8 mouse cellular contexts compared by ENCODE assay signal in genomic region chr8:81342236-81342998, GRCm38 (mm10). TPM values are rescaled to one million over a fixed set of nuclear protein-coding genes. Genes with fewer than 3 reads are reported as not detected.
A peak's percentile ranks its signal among the peaks of the same experiment; 100 is the strongest.
DNase-seq lines count a peak whose midpoint lies in the region; ATAC-seq and TF ChIP-seq lines count a peak whose summit lies in the region.

TSS of gene Inpp4b (plus strand) at chr8:81342556.

- no peak for TF ChIP-seq CTCF in intestine, postnatal 0 days (IDR thresholded peaks at IDR 0.05; ENCODE audit: low read depth)

- peak; percentile 95 for ATAC-seq in granulocyte monocyte progenitor cell, adult 5-6 weeks (replicated peaks; ENCODE audit: poor library complexity, severe bottlenecking)
- ATAC-seq in intestine, postnatal 0 days, result peak; percentile 41
- peak; percentile 88 for ATAC-seq in midbrain, embryonic 11.5 days (ENCODE audit: low FRiP score)

- 2% methylated on average over 36 of the region's 46 CpGs for WGBS in intestine, postnatal 0 days
- under 1% methylated on average over 45 of the region's 46 CpGs for WGBS in limb, embryonic 10.5 days
- WGBS in midbrain, embryonic 11.5 days, result under 1% methylated on average over 45 of the region's 46 CpGs

- H3K27me3 ChIP-seq in intestine, postnatal 0 days (replicated peaks; ENCODE audit: control insufficient read depth, insufficient read depth, low read length), result peaks cover 5% of the 10 kb centered on the region; the same call in 1 of the 2 replicates
- H3K27me3 ChIP-seq in limb, embryonic 10.5 days (ENCODE audit: low read depth, poor library complexity, severe bottlenecking), result peaks cover 21% of the 10 kb centered on the region
- peaks cover 6% of the 10 kb centered on the region; the same call in 1 of the 2 replicates for H3K27me3 ChIP-seq in midbrain, embryonic 11.5 days (ENCODE audit: control insufficient read depth, insufficient read depth, low read length)

- DNase-seq in adrenal gland, postnatal 10 days, result peak; percentile 76
- DNase-seq in embryo, embryonic 11 days, result peak; percentile 66
- peak; percentile 65 for DNase-seq in limb, embryonic 10.5 days (ENCODE audit: low spot score)
- peak; percentile 94 for DNase-seq in midbrain, embryonic 11.5 days (ENCODE audit: low spot score, missing footprints)
- DNase-seq in right cerebral cortex, postnatal 4 days, result peak; percentile 69
- DNase-seq in MN1 (ENCODE audit: low spot score), result no peak

- H3K4me1 ChIP-seq in intestine, postnatal 0 days (replicated peaks; ENCODE audit: control insufficient read depth, insufficient read depth, low read length), result no peaks in the 10 kb centered on the region; the same call in 1 of the 2 replicates
- peaks cover 13% of the 10 kb centered on the region for H3K4me1 ChIP-seq in limb, embryonic 10.5 days
- peaks cover 2% of the 10 kb centered on the region; the same call in 1 of the 2 replicates for H3K4me1 ChIP-seq in midbrain, embryonic 11.5 days (ENCODE audit: control insufficient read depth, insufficient read depth, low read length)

- H3K9me3 ChIP-seq in intestine, postnatal 0 days (ENCODE audit: control insufficient read depth), result no peaks in the 10 kb centered on the region
- H3K9me3 ChIP-seq in limb, embryonic 10.5 days (replicated peaks), result no peaks in the 10 kb centered on the region
- H3K9me3 ChIP-seq in midbrain, embryonic 11.5 days (ENCODE audit: control insufficient read depth, low read length), result no peaks in the 10 kb centered on the region

- peak within 1 kb of the TSS; percentile 53 for H3K4me3 ChIP-seq in intestine, postnatal 0 days (ENCODE audit: low read depth, low read length)
- peak within 1 kb of the TSS; percentile 67 for H3K4me3 ChIP-seq in limb, embryonic 10.5 days
- H3K4me3 ChIP-seq in midbrain, embryonic 11.5 days (ENCODE audit: low read depth, low read length), result peak within 1 kb of the TSS; percentile 48

- no peaks in the 10 kb centered on the region for H3K36me3 ChIP-seq in intestine, postnatal 0 days (ENCODE audit: control insufficient read depth, insufficient read depth)
- H3K36me3 ChIP-seq in limb, embryonic 10.5 days, result no peaks in the 10 kb centered on the region
- no peaks in the 10 kb centered on the region for H3K36me3 ChIP-seq in midbrain, embryonic 11.5 days (ENCODE audit: control insufficient read depth, insufficient read depth, low read length)

- H3K27ac ChIP-seq in intestine, postnatal 0 days (ENCODE audit: low read depth, low read length), result no peak within 1 kb of the TSS
- H3K27ac ChIP-seq in limb, embryonic 10.5 days, result peak within 1 kb of the TSS; percentile 71
- H3K27ac ChIP-seq in midbrain, embryonic 11.5 days (ENCODE audit: low read depth, low read length), result no peak within 1 kb of the TSS

- peak within 1 kb of the TSS; percentile 26; the same call in 1 of the 2 replicates for H3K9ac ChIP-seq in intestine, postnatal 0 days (ENCODE audit: low read depth, low read length)
- peak within 1 kb of the TSS; percentile 46 for H3K9ac ChIP-seq in midbrain, embryonic 11.5 days (ENCODE audit: low read length)

- H3K4me2 ChIP-seq in intestine, postnatal 0 days (replicated peaks; ENCODE audit: low read depth), result peak within 1 kb of the TSS; percentile 93
- peak within 1 kb of the TSS; percentile 74 for H3K4me2 ChIP-seq in midbrain, embryonic 11.5 days

RNA-seq across cellular contexts. Expression of gene Inpp4b, which starts in this region (rescaled TPM):
- total RNA-seq in adrenal gland, postnatal 10 days (2021), result 10 to 100 TPM in 1 of 2 experiments, 1 to 10 TPM in 1; 6.7 to 12.6 TPM
- 0.73 and 1.2 TPM in 2 replicates for total RNA-seq in granulocyte monocyte progenitor cell, adult 5-6 weeks (2014; fragmentation: Nextera tagmentation)
- total RNA-seq in granulocyte monocyte progenitor cell, adult 5-6 weeks (2017), result 0.47 and 4.7 TPM in 2 replicates
- polyA plus RNA-seq in intestine, postnatal 0 days (2015; fragmentation: Nextera tagmentation; extraction: Ambion mirVana), result 4.1 and 4.6 TPM in 2 replicates
- polyA plus RNA-seq in limb, embryonic 10.5 days (2016; fragmentation: Nextera tagmentation; extraction: Ambion mirVana), result 6.3 and 15.8 TPM in 2 replicates
- polyA plus RNA-seq in midbrain, embryonic 11.5 days (2014; fragmentation: Nextera tagmentation; extraction: Ambion mirVana), result 3.0 and 3.5 TPM in 2 replicates

Comparison
In these comparisons a context has a peak if more than half of its experiments do, and no peak if none do; other contexts are left out.
1. ATAC-seq: peak in every context shown above with its lines; median percentile 95 in granulocyte monocyte progenitor cell, adult 5-6 weeks; 88 in midbrain, embryonic 11.5 days; 41 in intestine, postnatal 0 days.